Mouse (Mus musculus) midbrain, embryonic 11.5 days (tissue): ENCODE results near the gene 2310061N02Rik. TPM values are rescaled to one million over a fixed set of nuclear protein-coding genes. Genes with fewer than 3 reads are reported as not detected.

ENCODE experiments used
- ATAC-seq: fragments of 200-750 bp; cut with Nextera tagmentation; 2 replicates; pipeline ENCODE4 v1.8.0; 2017; ENCODE audit warnings: moderate TSS enrichment, moderate library complexity; ENCODE audit not compliant: low FRiP score
- DNase-seq: peaks from one replicate; pipeline ENCODE4 v3.0.0; 2015; ENCODE audit warnings: low spot score; ENCODE audit errors: missing footprints
- H3K27ac ChIP-seq: fragments of 300-500 bp; sonication (generic); 2 replicates; pipeline ENCODE4 v1.5.1; 2014; ENCODE audit warnings: low read depth, low read length
- H3K27me3 ChIP-seq: fragments of 300-500 bp; sonication (generic); 2 replicates; pipeline ENCODE4 v1.6.1; 2014; ENCODE audit warnings: mild to moderate bottlenecking, low read length, moderate library complexity, mixed read lengths; ENCODE audit not compliant: control insufficient read depth, insufficient read depth
- H3K36me3 ChIP-seq: fragments of 300-500 bp; sonication (generic); 2 replicates; pipeline ENCODE4 v1.6.1; 2014; ENCODE audit warnings: mild to moderate bottlenecking, low read length, moderate library complexity, mixed read lengths; ENCODE audit not compliant: control insufficient read depth, insufficient read depth
- H3K4me1 ChIP-seq: fragments of 300-500 bp; sonication (generic); 2 replicates; pipeline ENCODE4 v1.6.1; 2014; ENCODE audit warnings: low read length; ENCODE audit not compliant: control insufficient read depth, insufficient read depth
- H3K4me2 ChIP-seq: fragments of 300-500 bp; sonication (generic); 2 replicates; pipeline ENCODE4 v1.6.1; 2014; ENCODE audit warnings: mild to moderate bottlenecking, moderate library complexity
- H3K4me3 ChIP-seq: fragments of 300-500 bp; sonication (generic); 2 replicates; pipeline ENCODE4 v1.5.1; 2014; ENCODE audit warnings: low read depth, low read length
- H3K9ac ChIP-seq: fragments of 300-500 bp; sonication (generic); 2 replicates; pipeline ENCODE4 v1.6.1; 2014; ENCODE audit warnings: low read length
- H3K9me3 ChIP-seq: fragments of 300-500 bp; sonication (generic); 2 replicates; pipeline ENCODE4 v1.6.1; 2016; ENCODE audit warnings: low read length; ENCODE audit not compliant: control insufficient read depth
- WGBS: fragments of 180-500 bp; shearing (Covaris S2); extraction: QIAGEN DNeasy Blood & Tissue Kit; methylation state at CpG from one replicate; pipeline ENCODE4 v1.1.7; 2014; 5-methylcytosine and 5-hydroxymethylcytosine counted together
- polyA plus RNA-seq: library from polyadenylated mRNA; unstranded; fragments of >200 nt; fragmentation: Nextera tagmentation; extraction: Ambion mirVana; gene quantifications from 2 replicates; pipeline ENCODE4 v1.2.1, GENCODE M21; 2014

2310061N02Rik gene
- polyA plus RNA-seq, 1 experiment from 2014 or later: not detected

DNA sequence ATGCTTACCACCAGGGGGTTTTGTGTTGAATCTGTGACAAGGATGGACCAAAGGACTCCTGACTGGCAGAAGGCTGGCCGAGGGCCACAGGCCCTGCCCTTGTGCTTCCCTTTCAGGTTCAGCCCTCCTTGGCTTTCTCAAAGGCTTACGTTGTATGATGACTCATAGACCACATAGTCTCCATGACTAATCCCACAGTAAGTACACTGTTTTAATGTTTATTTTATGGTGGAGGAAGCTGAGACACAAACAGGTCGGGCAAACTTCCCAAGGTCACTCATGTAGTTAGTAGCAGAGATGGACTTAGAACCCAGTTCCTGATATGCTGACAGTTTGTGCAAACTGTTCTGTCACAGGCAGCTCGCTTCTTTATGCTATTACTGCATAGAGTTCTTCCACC, 3.0 kb upstream of the 2310061N02Rik start:
- Histone ChIP-seq H3K27me3 (no peaks in the 10 kb centered on the region), H3K9ac (no peak overlapping the region), H3K27ac (no peak overlapping the region), H3K4me3 (no peak overlapping the region), H3K4me1 (no peaks in the 10 kb centered on the region), H3K36me3 (no peaks in the 10 kb centered on the region), H3K4me2 (no peak overlapping the region), H3K9me3 (no peaks in the 10 kb centered on the region)
- ATAC-seq: no peak
- 70% methylated on average over 4 of the region's 4 CpGs for WGBS
- no peak for DNase-seq

DNA sequence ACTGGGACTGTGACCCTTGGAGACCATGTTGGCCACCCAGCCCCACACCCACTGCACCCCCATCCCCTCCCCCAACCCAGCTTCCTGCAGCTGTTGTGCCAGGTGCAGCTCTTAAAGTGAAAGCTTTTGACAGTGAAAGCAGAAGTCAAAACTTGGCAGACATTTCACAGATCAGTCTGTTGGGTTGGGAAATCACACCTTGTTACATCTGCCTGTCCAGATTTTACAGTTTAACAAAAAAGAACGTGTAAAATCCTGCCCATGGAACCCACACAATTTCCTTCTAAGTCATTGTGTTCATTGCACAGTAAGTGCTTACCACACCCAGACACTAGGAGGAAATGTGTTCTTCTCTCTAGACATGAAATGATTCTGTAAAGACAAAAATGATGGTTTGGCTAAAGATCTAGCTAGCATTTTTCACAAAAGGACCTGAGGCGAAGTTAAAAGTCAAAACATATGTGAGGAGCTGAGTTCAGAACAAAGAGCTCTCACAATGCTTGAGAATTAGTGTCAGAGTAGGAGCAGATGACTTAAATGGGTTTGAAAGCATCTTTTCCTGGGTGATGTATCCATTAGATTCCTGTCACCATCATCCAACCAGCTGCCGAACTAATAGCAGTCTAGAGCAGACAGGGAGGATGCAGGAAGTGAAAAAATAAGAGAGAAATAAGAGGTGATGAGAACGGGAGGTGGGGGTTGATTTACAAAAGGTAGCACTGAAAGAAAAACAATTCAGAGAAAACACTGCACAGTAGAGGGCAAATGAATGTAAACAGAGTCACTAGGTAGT, 6.5 kb downstream of the 2310061N02Rik start:
- Histone ChIP-seq H3K4me1 (no peaks in the 10 kb centered on the region), H3K9me3 (no peaks in the 10 kb centered on the region), H3K4me3 (no peak overlapping the region), H3K36me3 (no peaks in the 10 kb centered on the region), H3K4me2 (no peak overlapping the region), H3K27ac (no peak overlapping the region), H3K9ac (no peak overlapping the region), H3K27me3 (no peaks in the 10 kb centered on the region)
- WGBS: 60% methylated on average over 4 of the region's 4 CpGs
- DNase-seq: no peak
- no peak for ATAC-seq

DNA sequence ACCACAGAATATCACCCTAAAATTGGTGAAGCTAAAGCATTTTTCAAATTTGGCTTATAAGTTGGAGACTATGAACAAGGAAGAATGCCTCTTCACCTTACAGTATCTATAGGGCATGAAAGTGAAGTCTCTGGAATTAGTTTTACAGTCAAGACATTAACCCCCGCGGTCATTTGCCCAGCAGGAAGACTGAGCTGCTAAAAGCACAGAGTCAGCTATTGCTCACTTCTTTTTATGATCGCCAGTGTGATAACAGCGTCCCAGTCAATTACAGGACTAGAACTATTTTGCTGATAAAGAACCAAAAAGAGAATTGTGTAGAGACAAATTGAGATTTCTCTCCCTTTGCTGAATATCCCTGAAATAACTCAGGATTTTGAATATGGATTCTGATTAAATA, 11.5 kb downstream of the 2310061N02Rik start:
- 89% methylated on average over 4 of the region's 4 CpGs for WGBS
- no peak for ATAC-seq
- H3K4me3 ChIP-seq: no peak overlapping the region

DNA sequence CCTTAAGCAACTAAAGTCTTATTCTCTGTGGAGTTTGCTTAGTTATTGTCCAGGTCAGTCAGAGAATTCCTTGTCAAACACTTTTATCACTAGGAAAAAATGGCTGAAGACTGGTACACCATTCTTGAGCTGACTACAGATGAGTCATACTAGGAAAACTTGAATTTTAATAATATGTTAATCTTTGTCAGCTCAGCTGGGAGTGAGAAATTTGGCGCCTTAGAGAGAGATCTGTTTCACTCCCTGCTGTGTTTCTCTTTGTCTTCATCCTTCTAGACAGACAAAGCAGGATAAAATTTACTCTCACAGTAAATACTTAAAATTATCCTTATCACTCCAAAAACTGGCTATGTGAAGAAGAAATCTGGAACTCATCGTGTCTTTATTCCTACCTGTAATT, 26.5 kb downstream of the 2310061N02Rik start:
- peaks cover 3% of the 10 kb centered on the region; the same call in 1 of the 2 replicates for H3K4me1 ChIP-seq
- H3K9ac ChIP-seq: no peak overlapping the region
- no peaks in the 10 kb centered on the region for H3K9me3 ChIP-seq
- H3K27me3 ChIP-seq: no peaks in the 10 kb centered on the region
- H3K4me3 ChIP-seq: no peak overlapping the region
- no peak overlapping the region for H3K4me2 ChIP-seq
- no peaks in the 10 kb centered on the region for H3K36me3 ChIP-seq
- DNase-seq: peak; percentile 84
- WGBS: 41% methylated on average over 2 of the region's 2 CpGs
- H3K27ac ChIP-seq: no peak overlapping the region
- ATAC-seq: peak; percentile 83

More for the DNA sequence above, 11.5 kb downstream of the 2310061N02Rik start:
- H3K36me3 ChIP-seq: no peaks in the 10 kb centered on the region
- no peak overlapping the region for H3K4me2 ChIP-seq
- H3K9ac ChIP-seq: no peak overlapping the region
- H3K27ac ChIP-seq: no peak overlapping the region
- no peaks in the 10 kb centered on the region for H3K4me1 ChIP-seq
- H3K9me3 ChIP-seq: no peaks in the 10 kb centered on the region
- DNase-seq: no peak
- H3K27me3 ChIP-seq: no peaks in the 10 kb centered on the region

DNA sequence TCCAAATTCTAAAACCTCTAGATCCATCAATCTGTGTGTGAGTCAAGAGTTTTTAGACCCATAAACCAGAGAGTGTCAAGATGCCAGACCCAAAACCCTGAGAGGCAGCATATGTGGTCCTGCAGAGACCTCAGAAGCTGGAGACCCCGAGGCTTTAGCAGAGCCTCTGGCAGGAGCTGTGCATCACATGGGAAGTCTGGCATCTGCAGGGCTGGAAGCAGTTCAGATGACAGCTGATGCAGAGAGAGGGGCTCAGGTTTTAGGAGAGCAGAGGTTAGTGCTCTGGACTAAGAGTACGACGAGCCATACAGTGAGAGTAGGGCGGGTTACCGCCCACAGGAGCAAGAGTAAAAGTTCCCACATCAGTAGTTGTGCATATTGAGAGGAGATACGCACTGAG, 28.7 kb downstream of the 2310061N02Rik start:
- no peaks in the 10 kb centered on the region for H3K9me3 ChIP-seq
- H3K9ac ChIP-seq: no peak overlapping the region
- 92% methylated on average over 6 of the region's 6 CpGs for WGBS
- H3K27me3 ChIP-seq: no peaks in the 10 kb centered on the region
- no peak for ATAC-seq
- no peak overlapping the region for H3K27ac ChIP-seq
- H3K36me3 ChIP-seq: no peaks in the 10 kb centered on the region
- H3K4me3 ChIP-seq: no peak overlapping the region
- H3K4me2 ChIP-seq: no peak overlapping the region
- no peak for DNase-seq
- H3K4me1 ChIP-seq: peaks cover 3% of the 10 kb centered on the region; the same call in 1 of the 2 replicates

DNA sequence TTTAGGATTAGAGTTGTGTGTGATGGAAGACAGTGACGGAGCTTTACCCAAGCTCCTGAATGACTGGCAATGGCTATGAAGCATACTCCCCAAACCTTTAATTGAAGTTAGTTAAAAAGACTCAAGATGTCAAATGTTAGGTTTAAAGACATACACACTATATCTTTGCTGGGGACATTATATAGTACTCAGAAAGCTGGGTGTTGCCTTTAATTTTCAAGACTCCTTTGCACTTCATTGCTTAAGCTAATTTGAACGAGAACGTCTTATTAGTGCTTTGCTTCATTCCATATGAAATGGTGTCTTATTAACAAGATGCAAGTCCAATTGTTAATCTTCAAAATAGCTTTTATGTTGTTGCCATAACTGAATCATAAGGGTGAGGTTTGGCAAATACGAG, 36.2 kb downstream of the 2310061N02Rik start, which contains the start of gene Krtap27-1:
TSS of gene Krtap27-1 (minus strand) at position 101 of the 400 bp plus-strand sequence.
- H3K4me3 ChIP-seq: no peak within 1 kb of the TSS
- WGBS: 94% methylated on average over 4 of the region's 4 CpGs

DNA sequence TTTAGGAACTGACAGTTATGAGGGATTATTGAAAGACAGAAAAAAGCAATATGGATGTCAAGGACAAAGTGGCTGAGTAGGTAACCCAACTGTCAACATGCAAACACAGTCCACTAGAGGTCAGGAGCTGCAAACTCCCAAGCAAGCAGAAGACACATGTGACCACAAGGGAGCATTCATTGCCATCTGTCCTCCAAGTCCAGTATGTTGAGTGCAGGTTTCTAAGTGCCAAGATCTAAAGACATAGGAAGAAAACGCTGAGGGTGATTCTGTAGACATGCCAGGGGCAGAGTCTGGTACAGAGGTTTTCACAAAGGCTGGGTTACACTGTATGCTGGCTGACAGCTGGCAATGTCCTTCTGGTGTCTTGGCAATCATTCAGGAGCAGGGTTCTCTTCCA, 50.3 kb downstream of the 2310061N02Rik start:
- no peak for ATAC-seq
- WGBS: 85% methylated on average over 1 of the region's 1 CpGs
- H3K9ac ChIP-seq: no peak overlapping the region
- H3K36me3 ChIP-seq: no peaks in the 10 kb centered on the region
- no peaks in the 10 kb centered on the region for H3K9me3 ChIP-seq
- DNase-seq: no peak
- H3K4me2 ChIP-seq: no peak overlapping the region
- H3K27me3 ChIP-seq: no peaks in the 10 kb centered on the region
- no peak overlapping the region for H3K27ac ChIP-seq
- no peak overlapping the region for H3K4me3 ChIP-seq
- no peaks in the 10 kb centered on the region for H3K4me1 ChIP-seq

More for the DNA sequence above, 36.2 kb downstream of the 2310061N02Rik start, which contains the start of gene Krtap27-1:
- DNase-seq (no peak), ATAC-seq (no peak)
- Histone ChIP-seq H3K27ac (no peak within 1 kb of the TSS), H3K27me3 (no peaks in the 10 kb centered on the region), H3K4me1 (no peaks in the 10 kb centered on the region), H3K36me3 (no peaks in the 10 kb centered on the region), H3K9me3 (no peaks in the 10 kb centered on the region), H3K4me2 (no peak within 1 kb of the TSS), H3K9ac (no peak within 1 kb of the TSS)

Other genes with a start within 250 kb of the 2310061N02Rik start
- gene Cldn17, start 201.0 kb downstream of the 2310061N02Rik start, polyA plus RNA-seq: not detected in 2 replicates
- gene Cldn8, start 144.8 kb downstream of the 2310061N02Rik start, polyA plus RNA-seq: 0.37 and 0.38 TPM in 2 replicates
- not detected in 2 replicates for gene Krtap24-1, start 95.7 kb downstream of the 2310061N02Rik start, polyA plus RNA-seq
- gene 2310079G19Rik, start 80.3 kb downstream of the 2310061N02Rik start, polyA plus RNA-seq: not detected in 2 replicates
- not detected in 2 replicates for gene Krtap26-1, start 60.2 kb downstream of the 2310061N02Rik start, polyA plus RNA-seq
- gene Krtap27-1, start 36.3 kb downstream of the 2310061N02Rik start, polyA plus RNA-seq: not detected in 2 replicates
- not detected in 2 replicates for gene Krtap13-1, start 20.9 kb upstream of the 2310061N02Rik start, polyA plus RNA-seq
- gene Krtap13, start 43.7 kb upstream of the 2310061N02Rik start, polyA plus RNA-seq: not detected in 2 replicates
- not detected in 2 replicates for gene 2310034C09Rik, start 50.9 kb upstream of the 2310061N02Rik start, polyA plus RNA-seq
- gene 2310057N15Rik, start 66.2 kb upstream of the 2310061N02Rik start, polyA plus RNA-seq: not detected in 2 replicates
- gene Gm5965, start 69.9 kb upstream of the 2310061N02Rik start, polyA plus RNA-seq: not detected in 2 replicates
- gene Gm20741, start 104.3 kb upstream of the 2310061N02Rik start, polyA plus RNA-seq: not detected in 2 replicates
- gene Krtap15, start 112.3 kb upstream of the 2310061N02Rik start, polyA plus RNA-seq: not detected in 2 replicates
- gene Krtap14, start 118.2 kb upstream of the 2310061N02Rik start, polyA plus RNA-seq: not detected in 2 replicates
- gene Krtap19-1, start 161.4 kb upstream of the 2310061N02Rik start, polyA plus RNA-seq: not detected in 2 replicates
- not detected in 2 replicates for gene Krtap19-2, start 166.3 kb upstream of the 2310061N02Rik start, polyA plus RNA-seq
- not detected in 2 replicates for gene Krtap19-3, start 170.1 kb upstream of the 2310061N02Rik start, polyA plus RNA-seq
- not detected in 2 replicates for gene Krtap19-4, start 177.1 kb upstream of the 2310061N02Rik start, polyA plus RNA-seq
- not detected in 2 replicates for gene Krtap19-5, start 188.5 kb upstream of the 2310061N02Rik start, polyA plus RNA-seq
- not detected in 2 replicates for gene Krtap19-9b, start 224.3 kb upstream of the 2310061N02Rik start, polyA plus RNA-seq